Mouse (Mus musculus): ENCODE results near the gene Ptch2.

Ptch2 gene

GRCm38 (mm10) chr4:117105127-117105526 is 9.3 kb downstream of the Ptch2 start:
- no peak for DNase-seq (ENCODE audit: low read depth)

DNA sequence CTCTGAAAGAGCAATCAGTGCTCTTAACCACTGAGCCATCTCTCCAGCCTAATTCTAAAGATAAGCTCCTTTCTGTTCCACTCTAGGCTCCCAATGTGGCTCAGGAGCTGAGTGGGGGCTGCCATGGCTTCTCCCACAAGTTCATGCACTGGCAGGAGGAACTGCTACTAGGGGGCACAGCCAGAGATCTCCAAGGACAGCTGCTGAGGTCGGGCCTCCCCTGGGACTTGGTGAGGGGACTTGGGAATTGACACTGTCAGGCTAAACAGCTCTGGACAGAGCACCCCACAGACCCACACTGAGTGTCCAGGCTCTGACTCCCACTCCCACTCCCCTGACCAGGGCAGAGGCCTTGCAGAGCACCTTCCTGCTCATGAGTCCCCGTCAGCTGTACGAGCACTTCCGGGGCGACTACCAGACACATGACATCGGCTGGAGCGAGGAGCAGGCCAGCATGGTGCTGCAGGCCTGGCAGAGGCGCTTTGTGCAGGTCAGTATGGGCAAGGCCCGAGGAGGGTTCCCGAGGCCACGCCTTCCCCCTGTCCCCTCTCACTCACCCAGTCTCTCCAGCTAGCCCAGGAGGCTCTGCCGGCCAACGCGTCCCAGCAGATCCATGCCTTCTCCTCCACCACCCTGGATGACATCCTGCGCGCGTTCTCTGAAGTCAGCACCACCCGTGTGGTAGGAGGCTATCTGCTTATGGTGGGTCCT is 12.1 kb downstream of the Ptch2 start:
- no peak for DNase-seq (ENCODE audit: low read depth)

GRCm38 (mm10) chr4:117108524-117108849 is 12.6 kb downstream of the Ptch2 start:
- DNase-seq (ENCODE audit: low read depth): no peak

GRCm38 (mm10) chr4:117109330-117109729 is 13.5 kb downstream of the Ptch2 start:
- DNase-seq (ENCODE audit: low read depth): no peak

GRCm38 (mm10) chr4:117110249-117110648 is 14.4 kb downstream of the Ptch2 start:
- DNase-seq (ENCODE audit: low read depth): no peak

GRCm38 (mm10) chr4:117110985-117111384 is 15.1 kb downstream of the Ptch2 start:
- no peak for DNase-seq (ENCODE audit: low read depth)

GRCm38 (mm10) chr4:117113237-117113636 is 17.4 kb downstream of the Ptch2 start:
- peak; percentile 36 for DNase-seq (ENCODE audit: low read depth)

- DNase-seq (ENCODE audit: low read depth): no peak
Observed at GRCm38 (mm10) chr4:117115592-117115991, 19.7 kb downstream of the Ptch2 start.

DNA sequence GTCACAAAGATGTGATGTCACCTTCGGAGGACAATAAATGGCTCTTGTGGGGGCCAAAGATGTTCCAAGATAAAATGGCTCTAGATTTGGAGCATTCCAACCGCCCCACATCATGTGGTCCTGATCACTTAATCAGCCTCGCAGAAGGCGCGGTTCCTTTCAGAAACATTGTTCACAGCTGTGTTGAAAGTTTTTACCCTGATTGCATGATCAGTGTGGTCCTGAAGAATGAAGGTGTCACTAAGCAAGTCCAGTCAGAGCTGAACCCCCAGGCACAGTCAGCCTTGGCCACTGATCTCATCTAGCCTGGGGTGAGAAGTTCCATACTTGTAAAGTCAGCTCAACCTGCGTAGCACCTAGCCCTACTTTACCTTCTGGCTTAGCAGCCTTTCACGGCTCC is 22.1 kb downstream of the Ptch2 start:
- DNase-seq (ENCODE audit: low read depth): no peak

- DNase-seq (ENCODE audit: low read depth): no peak
Observed at GRCm38 (mm10) chr4:117119636-117120035, 23.8 kb downstream of the Ptch2 start.

- no peak for DNase-seq (ENCODE audit: low read depth)
Observed at GRCm38 (mm10) chr4:117120052-117120444, 24.2 kb downstream of the Ptch2 start.

- peak; percentile 100 for DNase-seq (ENCODE audit: low read depth)
Observed at GRCm38 (mm10) chr4:117120445-117121414, 24.9 kb downstream of the Ptch2 start.

GRCm38 (mm10) chr4:117122209-117122608 is 26.3 kb downstream of the Ptch2 start:
- DNase-seq (ENCODE audit: low read depth): no peak

- no peak for DNase-seq (ENCODE audit: low read depth)
Observed at GRCm38 (mm10) chr4:117123546-117124217, 27.8 kb downstream of the Ptch2 start.

DNA sequence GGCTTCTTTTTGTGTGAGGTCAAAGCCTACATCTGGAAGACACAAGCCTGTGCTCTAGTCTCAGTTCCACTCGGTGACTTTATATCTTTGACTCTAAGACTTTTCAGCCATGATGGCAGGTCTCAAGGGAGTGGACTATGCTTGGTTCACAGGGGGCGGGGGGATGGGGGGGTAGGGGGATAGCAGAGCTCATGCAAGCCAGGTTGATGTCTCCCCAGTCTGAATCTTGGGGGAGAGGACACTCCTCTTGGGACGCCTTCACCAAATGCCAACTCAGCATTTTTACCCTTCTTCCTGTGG is 28.3 kb downstream of the Ptch2 start:
- DNase-seq (ENCODE audit: low read depth): no peak

DNA sequence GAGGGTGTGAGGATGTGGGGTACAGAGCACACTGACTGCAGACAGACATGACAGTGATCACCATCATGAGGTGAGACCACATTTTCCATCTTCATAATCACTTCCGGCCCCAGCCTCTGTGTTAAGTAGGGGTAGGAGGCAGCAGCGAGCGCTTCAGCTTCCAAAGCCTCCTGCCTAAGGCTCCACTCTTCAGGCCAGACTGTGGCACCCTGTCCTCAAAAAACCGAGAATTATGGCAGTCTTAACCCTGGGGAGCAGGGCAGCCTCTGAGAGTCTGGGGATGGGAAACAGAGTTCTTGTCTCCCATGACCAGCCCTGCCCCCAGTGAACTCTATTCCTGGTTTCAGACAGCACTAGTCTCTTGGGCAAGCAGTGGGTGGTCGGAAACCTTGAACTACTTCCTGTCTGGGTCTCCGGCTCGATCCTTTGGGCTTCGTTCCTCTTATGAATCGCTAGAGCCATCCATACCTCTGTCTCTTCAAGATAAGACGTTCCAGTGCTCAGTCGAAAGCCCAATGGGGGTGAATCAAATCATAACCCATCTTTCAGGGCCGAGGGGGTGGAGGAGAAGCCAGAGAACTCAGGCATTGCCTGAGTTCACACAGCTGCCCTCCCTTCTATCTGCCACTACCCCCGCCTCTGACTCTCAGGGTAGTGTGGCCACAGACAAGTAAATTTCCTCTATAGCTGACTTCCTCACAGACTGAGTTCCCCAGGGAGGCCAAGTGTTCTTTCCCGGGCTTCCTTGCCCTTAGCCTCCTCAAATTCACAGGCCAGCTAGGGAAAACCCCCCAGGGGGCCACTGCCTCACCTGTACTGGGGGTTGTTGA is 28.9 kb downstream of the Ptch2 start:
- DNase-seq (ENCODE audit: low read depth): peak; percentile 94

DNA sequence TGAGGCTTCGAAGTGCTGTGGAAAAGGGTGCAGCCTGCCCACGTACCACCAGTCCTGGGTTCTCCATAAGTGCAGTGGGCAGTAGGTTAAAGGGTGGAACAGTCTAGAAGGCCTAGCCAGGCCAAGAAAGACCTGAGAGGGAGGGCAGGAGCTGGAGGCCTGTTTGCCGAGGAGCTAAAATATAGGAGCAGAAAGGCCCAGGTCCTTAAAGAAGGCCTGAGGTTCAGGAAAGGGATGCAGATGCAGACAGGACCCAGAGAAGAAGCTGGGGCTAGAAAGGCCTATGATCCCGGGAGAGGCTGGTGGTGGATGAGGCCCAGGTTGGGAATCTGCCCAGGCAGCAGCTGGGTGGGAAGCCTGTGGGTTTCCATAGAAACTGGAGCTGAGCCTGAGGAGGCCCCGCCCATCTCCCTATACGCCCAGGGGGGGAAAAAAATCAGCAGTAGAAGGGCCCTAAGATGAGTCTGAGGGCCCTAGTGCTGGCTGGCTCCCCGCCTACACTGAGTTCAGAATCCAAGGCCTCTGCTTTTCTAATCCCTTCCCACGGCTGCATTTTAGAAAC is 29.6 kb downstream of the Ptch2 start, which contains the start of gene Btbd19:
Btbd19 (minus strand) TSS at position 378 of the 562 bp plus-strand sequence.
- peak; percentile 45 for DNase-seq (ENCODE audit: low read depth)

DNA sequence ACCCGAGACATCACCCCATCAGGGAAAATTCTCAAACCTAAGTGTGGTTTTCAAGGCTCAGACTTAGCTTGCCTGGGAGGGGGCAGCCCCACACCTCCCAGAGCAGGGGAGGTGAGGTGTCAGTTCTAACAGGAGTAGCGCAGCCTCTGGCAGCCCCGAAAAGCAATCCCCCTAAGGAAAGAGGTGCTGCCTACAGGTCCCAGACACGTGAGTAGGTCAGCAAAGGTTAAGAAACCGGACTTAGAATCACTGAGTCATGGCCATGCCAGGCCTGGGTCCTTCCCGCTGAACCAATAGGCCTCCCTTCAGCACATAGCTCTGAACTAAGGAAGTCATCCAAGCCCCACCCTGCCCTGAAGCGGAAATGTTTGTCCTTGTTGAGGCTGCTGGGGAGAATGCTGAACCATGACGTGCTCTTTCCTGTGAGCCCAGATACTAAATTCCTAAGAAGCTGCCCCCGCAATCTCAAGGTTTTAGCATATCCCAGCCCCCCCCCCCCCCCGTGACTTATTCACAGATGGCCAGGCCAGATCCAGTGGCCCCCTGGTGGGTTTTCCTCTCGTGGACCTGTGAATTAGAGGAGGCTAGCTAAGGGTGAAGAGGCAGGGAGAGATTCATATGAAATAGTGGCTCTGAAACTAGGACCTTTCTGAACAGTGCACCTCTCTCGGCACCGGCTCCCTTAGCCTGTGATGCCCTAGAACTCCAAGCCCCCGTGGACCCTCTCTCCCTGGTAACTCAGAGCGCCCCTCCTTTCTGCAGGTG is 30.2 kb downstream of the Ptch2 start:
- peak; percentile 97 for DNase-seq (ENCODE audit: low read depth)

GRCm38 (mm10) chr4:117126675-117127290 is 30.9 kb downstream of the Ptch2 start, which contains the start of gene Tctex1d4:
Gene Tctex1d4 (plus strand): TSS chr4:117126794.
- DNase-seq (ENCODE audit: low read depth): no peak

- DNase-seq (ENCODE audit: low read depth): no peak
Observed at GRCm38 (mm10) chr4:117127991-117128686, 32.3 kb downstream of the Ptch2 start.
